Mouse (Mus musculus): Measurements from ENCODE around the gene Nat10. TPM values are rescaled to one million over a fixed set of nuclear protein-coding genes. Genes with fewer than 3 reads are reported as not detected.

Nat10 gene
- total RNA-seq, 2 experiments from 2014 or later: 39.9 to 41.1 TPM

- no peak for DNase-seq (ENCODE audit: low spot score in 2 of 2)
Observed at GRCm38 (mm10) chr2:103694777-103695563, 66.1 kb downstream of the Nat10 start.

- DNase-seq (ENCODE audit: low spot score in 2 of 2): no peak
Observed at GRCm38 (mm10) chr2:103692810-103693209, 68.3 kb downstream of the Nat10 start.

- no peak for DNase-seq (ENCODE audit: low spot score in 2 of 2)
Observed at GRCm38 (mm10) chr2:103691278-103691677, 69.8 kb downstream of the Nat10 start.

- no peak for DNase-seq (ENCODE audit: low spot score in 2 of 2)
Observed at GRCm38 (mm10) chr2:103690828-103691227, 70.2 kb downstream of the Nat10 start.

- peak in 1 of 2 experiments; percentile 67 for DNase-seq (ENCODE audit: low spot score in 2 of 2)
Observed at GRCm38 (mm10) chr2:103690425-103690824, 70.6 kb downstream of the Nat10 start.

- no peak for DNase-seq (ENCODE audit: low spot score in 2 of 2)
Observed at GRCm38 (mm10) chr2:103687888-103688287, 73.2 kb downstream of the Nat10 start.

GRCm38 (mm10) chr2:103687143-103687542 lies 73.9 kb downstream of the Nat10 start:
- DNase-seq (ENCODE audit: low spot score in 2 of 2): no peak

- no peak for DNase-seq (ENCODE audit: low spot score in 2 of 2)
Observed at GRCm38 (mm10) chr2:103685581-103685980, 75.5 kb downstream of the Nat10 start.

GRCm38 (mm10) chr2:103684926-103685577 lies 76.0 kb downstream of the Nat10 start:
- DNase-seq (ENCODE audit: low spot score in 2 of 2): no peak

GRCm38 (mm10) chr2:103684431-103684830 lies 76.6 kb downstream of the Nat10 start:
- DNase-seq (ENCODE audit: low spot score in 2 of 2): no peak

- DNase-seq (ENCODE audit: low spot score in 2 of 2): peak in 1 of 2 experiments; percentile 38
Observed at GRCm38 (mm10) chr2:103682927-103683442, 78.1 kb downstream of the Nat10 start.

- DNase-seq (ENCODE audit: low spot score in 2 of 2): peak in 1 of 2 experiments; percentile 33
Observed at GRCm38 (mm10) chr2:103682261-103682722, 78.8 kb downstream of the Nat10 start.

GRCm38 (mm10) chr2:103681149-103681548 lies 79.9 kb downstream of the Nat10 start:
- no peak for DNase-seq (ENCODE audit: low spot score in 2 of 2)

GRCm38 (mm10) chr2:103680364-103681110 lies 80.5 kb downstream of the Nat10 start:
- no peak for DNase-seq (ENCODE audit: low spot score in 2 of 2)

- no peak for DNase-seq (ENCODE audit: low spot score in 2 of 2)
Observed at GRCm38 (mm10) chr2:103678433-103678832, 82.6 kb downstream of the Nat10 start.

- DNase-seq (ENCODE audit: low spot score in 2 of 2): peak in 1 of 2 experiments; percentile 35
Observed at GRCm38 (mm10) chr2:103677614-103678369, 83.3 kb downstream of the Nat10 start.

GRCm38 (mm10) chr2:103676808-103677207 lies 84.3 kb downstream of the Nat10 start:
- DNase-seq (ENCODE audit: low spot score in 2 of 2): no peak

GRCm38 (mm10) chr2:103675391-103675790 lies 85.7 kb downstream of the Nat10 start:
- no peak for DNase-seq (ENCODE audit: low spot score in 2 of 2)

- DNase-seq (ENCODE audit: low spot score in 2 of 2): no peak
Observed at GRCm38 (mm10) chr2:103673609-103674008, 87.5 kb downstream of the Nat10 start.

- no peak for DNase-seq (ENCODE audit: low spot score in 2 of 2)
Observed at GRCm38 (mm10) chr2:103672573-103673119, 88.4 kb downstream of the Nat10 start.

All from layer of hippocampus, postnatal 14 days (tissue).